Mouse (Mus musculus) cerebral cortex, adult 2 months (tissue): Measurements from ENCODE around the gene Syt6.

Experiments
- WGBS: fragments of 180-500 bp; shearing (Covaris S2); methylation state at CpG from one replicate; pipeline ENCODE4 v1.1.7; 2018; 5-methylcytosine and 5-hydroxymethylcytosine counted together

Syt6 gene

DNA sequence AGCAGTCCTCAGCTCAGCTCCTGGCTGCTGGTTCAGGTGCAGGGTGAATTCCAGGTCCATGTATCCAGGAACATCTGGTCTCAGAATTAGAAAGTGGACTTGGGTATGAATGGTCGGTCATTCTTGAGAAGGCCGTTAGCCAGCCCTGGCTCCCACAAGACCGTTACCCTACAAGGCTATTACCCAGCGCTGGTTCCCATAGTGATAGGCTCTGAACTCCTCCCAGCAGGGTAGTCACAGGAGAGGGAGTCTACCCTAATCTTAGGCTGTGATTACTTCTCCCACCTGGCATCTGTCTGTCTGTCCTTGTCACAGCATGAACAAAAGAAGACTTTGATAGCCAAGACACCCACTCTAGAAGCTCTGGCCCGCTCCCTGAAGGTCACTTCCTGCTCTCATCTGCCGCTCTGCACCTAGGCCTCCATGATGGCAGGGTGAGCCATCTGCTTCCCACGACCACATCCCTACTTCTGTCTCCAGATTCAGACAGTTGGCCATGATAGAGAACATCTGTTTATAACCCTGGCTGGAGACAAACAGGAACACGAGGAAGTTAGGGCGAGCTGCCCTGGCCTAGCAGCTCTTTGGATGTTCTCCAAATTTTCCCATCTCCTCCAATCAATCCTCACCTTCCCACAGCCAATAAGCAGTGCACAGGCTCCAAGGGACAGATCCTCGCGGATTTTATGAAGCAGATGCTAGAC is 72.3 kb downstream of the Syt6 start:
- WGBS, result 86% methylated on average over 11 of the region's 11 CpGs

DNA sequence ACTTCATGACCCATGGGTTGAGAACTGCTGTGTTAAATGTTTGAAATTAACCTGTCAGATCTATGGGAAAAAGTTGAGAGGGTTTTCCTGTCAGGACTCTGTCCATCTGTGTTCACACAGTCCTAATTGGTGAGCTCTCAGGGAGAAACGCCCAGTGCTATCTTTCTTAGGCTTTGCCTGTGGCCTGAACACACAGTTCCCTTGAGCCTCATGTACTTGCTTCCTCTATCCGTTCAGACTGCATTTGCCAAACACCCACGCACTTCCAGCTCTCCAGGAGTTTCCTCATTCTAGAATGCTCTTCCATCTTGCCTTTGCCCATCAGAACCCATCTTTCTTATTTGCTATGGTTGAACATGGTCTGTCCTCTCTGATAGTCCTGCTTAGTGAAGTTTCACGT is 73.5 kb downstream of the Syt6 start:
- 69% methylated on average over 4 of the region's 4 CpGs for WGBS

DNA sequence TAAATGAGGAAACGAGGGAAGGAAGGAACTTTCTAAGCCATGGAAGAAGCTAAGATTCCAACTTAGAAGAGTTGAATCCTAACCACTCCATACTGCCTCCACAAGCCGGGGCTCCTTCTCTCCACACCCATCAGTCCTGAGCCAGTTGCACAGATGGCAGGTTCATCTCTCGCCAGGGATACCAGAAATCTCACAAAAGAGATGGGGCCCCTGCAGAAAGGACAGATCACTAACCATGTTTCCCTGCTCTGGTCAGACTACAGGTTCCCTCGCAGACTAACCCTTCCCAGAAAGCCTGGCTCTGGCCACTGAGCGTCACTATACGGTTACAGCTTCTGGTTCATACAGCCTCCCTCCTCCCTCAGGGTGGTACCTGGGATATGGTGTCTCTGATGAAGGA is 74.7 kb downstream of the Syt6 start:
- WGBS, result 79% methylated on average over 6 of the region's 6 CpGs

GRCm38 (mm10) chr3:103650406-103650805 is 75.4 kb downstream of the Syt6 start:
- 74% methylated on average over 1 of the region's 1 CpGs for WGBS

DNA sequence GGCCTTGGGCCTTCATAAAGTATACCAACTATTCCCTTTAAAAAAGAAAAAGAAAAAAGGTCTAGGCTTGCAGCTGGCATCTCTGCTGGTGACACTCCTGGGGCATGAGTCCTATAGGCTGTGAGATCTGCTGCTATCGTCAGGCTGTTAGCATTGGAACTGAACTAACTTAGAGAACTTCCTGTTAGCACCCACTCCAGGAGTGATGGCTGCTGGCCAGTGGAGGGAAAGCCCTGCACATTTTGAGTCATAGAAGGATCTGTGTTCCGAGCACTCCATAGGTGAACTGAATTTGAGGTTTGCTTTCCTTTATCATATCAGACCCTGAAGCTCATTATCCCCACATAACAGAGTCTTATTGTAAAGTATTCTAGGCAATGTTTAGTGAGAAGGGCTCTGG is 85.0 kb downstream of the Syt6 start:
- WGBS, result 41% methylated on average over 2 of the region's 2 CpGs

- WGBS, result 62% methylated on average over 8 of the region's 8 CpGs
Observed at GRCm38 (mm10) chr3:103661714-103662113, 86.7 kb downstream of the Syt6 start.

DNA sequence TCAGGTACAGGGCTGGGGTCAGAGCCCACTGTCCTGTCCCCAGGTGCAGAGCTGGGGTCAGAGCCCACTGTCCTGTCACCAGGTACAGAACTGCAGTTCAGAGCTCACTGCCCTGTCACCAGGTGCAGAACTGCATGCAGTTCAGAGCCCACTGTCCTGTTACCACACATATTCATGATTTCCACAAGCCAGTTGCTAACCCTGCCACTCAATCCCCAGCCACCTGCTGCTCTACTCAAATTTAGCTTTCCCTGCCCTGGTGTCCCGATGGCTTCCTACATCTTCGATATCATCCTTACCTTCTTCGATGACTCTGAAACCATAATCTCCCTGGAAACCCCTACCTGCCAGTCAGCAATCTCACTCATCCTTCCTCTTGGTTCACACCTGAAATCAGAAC is 88.4 kb downstream of the Syt6 start:
- WGBS, result 98% methylated on average over 3 of the region's 3 CpGs

DNA sequence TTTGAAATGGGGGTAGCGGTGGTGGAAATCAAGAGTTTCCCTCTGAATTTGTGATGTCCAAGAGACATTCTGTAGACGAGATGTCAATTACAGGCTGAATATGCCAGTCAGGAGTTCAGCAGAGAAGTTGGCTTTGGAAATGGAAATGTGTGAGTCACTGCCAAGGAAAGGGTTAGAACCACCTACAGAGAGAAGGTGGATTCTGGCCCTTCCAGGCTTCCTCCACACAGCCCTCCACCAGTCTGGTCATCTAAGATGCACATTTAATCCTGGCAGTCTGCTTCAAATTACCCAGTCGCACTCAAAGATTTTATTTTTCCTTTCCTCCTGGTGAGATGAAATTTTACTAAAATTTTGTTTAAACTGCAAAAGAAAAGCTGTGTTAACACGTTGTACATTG is 97.1 kb downstream of the Syt6 start:
- WGBS, result 50% methylated on average over 4 of the region's 4 CpGs

DNA sequence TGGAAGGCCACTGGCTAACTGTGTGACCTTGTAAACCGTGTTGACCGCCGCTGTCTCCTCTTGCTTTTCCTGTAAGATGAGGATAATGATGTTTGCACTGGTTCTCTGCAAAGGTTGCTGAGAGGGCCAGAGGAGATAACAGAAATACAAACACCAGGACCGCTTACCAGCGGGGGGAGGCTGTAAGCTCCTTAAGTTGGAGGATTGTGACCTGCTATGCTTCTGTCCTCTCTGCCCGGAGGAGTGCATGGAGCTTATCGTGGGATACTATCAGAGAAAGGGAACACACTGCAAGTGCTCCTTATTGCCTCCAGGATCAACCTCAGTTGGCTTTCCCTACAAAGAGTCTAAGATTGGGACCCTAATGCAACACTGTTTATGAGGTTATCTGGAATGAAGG is 97.7 kb downstream of the Syt6 start:
- 60% methylated on average over 7 of the region's 7 CpGs for WGBS

DNA sequence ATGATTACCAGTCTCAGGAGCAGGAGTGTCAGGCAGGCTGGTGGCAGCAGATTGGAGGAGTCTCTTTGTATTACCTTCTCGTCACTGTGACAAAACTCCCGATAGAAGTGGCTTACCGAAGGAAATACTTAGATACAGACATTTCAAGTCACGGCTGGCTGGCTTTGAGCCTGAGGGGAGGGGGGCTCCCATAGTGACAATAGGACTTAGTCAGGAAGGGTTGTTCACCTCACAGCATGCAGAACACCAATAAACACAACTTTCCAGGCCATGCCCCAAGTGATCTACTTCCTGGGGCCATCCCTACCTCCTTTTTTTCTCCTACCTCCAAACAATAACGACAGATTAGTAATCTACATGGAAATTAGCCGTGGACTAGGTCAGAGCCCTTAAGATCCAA is 103.8 kb downstream of the Syt6 start:
- 66% methylated on average over 6 of the region's 6 CpGs for WGBS

GRCm38 (mm10) chr3:103682473-103682872 is 107.4 kb downstream of the Syt6 start:
- WGBS, result 50% methylated on average over 4 of the region's 4 CpGs

GRCm38 (mm10) chr3:103683234-103683965 is 108.4 kb downstream of the Syt6 start:
- 12% methylated on average over 21 of the region's 21 CpGs for WGBS

- WGBS, result 43% methylated on average over 5 of the region's 5 CpGs
Observed at GRCm38 (mm10) chr3:103683966-103684319, 108.9 kb downstream of the Syt6 start.

GRCm38 (mm10) chr3:103689043-103689442 is 114.0 kb downstream of the Syt6 start:
- WGBS, result 78% methylated on average over 1 of the region's 1 CpGs

DNA sequence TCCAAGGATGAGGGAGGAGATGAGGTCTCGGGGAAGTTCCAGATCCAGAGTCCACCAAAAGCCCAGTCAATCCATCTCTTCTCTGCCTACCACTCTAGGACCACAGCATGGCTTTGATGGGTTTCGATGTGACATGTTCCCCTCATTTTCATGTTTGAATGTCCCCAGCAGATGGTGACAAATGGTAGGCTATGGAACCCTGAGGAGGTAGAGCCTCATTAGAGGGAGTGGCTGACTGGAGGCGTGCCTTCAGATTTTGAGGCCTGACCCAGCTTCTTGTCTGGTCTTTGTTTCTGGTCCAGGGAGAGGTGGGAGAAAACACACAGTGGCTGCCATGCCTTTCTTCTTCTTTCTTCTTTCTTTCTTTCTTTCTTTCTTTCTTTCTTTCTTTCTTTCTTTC is 115.5 kb downstream of the Syt6 start:
- WGBS, result 85% methylated on average over 3 of the region's 3 CpGs
